Mouse (Mus musculus): ENCODE measurements around the gene Ctrb1. TPM values are rescaled to one million over a fixed set of nuclear protein-coding genes. Genes with fewer than 3 reads are reported as not detected.

The Ctrb1 gene
- polyA plus RNA-seq, 1 experiment, result 0.22 TPM

DNA sequence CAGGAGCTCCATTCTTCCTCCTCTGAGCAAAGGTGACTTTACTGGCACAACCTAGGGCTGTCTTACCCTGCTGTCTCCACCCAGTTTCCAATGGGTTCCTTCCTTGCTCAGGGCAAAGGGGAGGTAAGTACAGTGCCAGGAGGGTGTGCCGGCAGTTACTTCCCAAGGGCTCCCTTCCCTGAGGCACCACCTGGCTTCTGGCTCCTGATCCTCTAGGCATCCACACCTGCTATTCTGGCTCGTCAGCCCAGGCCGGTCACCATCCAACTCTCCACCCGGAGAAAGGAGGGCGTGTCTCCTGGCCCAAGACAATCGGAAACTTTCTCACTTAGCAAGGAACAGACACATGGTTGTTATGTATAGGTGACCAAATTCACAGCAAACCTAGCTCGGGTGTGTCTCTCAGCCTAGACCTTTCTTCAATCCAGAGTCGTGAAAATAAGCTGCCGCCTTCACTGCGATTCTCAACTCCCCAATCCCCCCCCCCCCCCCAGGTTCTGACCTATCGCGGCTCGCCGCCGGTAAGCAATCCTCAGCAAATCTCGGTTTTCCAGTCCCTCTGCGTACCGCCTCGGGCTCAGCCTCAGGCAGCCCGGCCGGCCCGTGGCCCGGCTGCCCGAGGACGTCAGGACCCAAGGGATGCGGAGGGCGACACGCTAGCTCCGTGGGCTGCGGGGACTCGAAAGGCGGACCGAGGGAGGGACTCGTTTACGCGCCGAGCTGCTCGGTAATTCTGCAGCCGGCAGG, 40.6 kb upstream of the Ctrb1 start:
- no peak for DNase-seq (ENCODE audit: low read depth)
- TF ChIP-seq CTCF (IDR thresholded peaks at IDR 0.05; ENCODE audit: borderline replicate concordance, extremely low read depth, insufficient read depth, insufficient read length) (no peak), POLR2A (IDR thresholded peaks at IDR 0.05; ENCODE audit: borderline replicate concordance, extremely low read depth, insufficient read depth, insufficient read length, poor library complexity, severe bottlenecking) (no peak)

DNA sequence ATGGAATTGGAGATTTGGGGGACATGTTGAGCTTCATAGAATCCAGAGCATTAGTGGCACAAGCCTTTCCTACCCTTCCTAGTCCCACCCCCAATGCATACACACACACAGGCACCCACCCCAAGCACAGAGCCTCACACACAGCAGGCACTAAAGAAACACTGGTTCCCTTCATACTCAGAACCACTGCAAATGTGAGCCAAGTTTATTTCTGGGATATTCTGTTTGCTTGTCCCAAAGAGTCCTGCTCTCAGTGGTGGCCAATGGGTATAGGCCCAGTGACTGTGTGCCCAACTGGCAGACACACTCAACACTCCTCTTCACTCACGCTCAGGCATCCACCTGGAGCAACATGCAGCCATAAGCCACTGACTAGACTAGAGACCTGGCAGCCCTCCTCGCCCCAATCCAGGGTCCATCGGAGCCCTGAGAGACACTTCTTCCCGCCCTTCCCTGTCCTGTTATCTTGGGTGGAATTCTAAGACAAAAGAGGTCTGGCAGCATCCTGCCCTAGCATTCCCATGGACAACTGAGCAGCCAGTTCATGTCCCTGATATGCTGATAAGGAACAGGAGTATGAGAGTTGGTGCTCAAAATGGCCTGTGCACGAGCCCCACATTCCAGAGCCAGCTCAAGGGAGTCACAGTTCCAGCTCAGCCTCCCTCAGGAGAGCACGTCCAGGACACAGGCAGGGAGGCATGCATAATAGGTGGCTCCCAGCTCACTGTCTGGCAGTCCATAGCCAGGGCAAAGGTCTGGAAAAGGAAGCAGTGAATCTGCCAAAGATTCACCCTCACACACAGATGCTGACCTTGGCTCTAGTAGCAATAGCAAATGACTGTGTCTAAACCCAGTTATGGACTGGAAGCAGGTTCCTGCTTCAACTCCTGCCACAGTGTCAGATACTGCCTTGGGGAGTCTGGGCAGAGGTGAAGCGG, 38.7 kb upstream of the Ctrb1 start:
- TF ChIP-seq CTCF (IDR thresholded peaks at IDR 0.05; ENCODE audit: borderline replicate concordance, extremely low read depth, insufficient read depth, insufficient read length) (no peak), POLR2A (IDR thresholded peaks at IDR 0.05; ENCODE audit: borderline replicate concordance, extremely low read depth, insufficient read depth, insufficient read length, poor library complexity, severe bottlenecking) (no peak)
- DNase-seq (ENCODE audit: low read depth), result no peak

DNA sequence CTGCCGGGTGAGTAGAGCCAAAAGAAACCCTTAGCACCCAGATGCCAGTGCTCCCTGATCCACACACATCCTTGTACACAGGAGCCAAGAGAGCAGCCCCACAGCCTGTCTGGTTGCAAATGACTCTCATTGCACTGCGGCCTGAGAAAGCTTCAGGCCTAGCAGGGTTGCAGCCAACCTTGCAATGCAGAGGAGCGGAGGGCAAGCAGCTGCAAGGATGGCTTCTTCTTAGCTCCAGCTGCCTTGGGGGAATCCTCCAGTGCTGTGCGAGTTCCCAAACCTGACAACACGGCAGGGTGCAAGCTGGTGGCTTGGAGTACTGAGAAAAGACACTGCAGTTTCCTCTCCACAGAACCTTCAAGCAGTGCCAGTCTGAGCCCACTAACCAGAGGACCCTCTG, 37.7 kb upstream of the Ctrb1 start:
- DNase-seq (ENCODE audit: low read depth), result no peak
- no peak for TF ChIP-seq CTCF (IDR thresholded peaks at IDR 0.05; ENCODE audit: borderline replicate concordance, extremely low read depth, insufficient read depth, insufficient read length)
- no peak for TF ChIP-seq POLR2A (IDR thresholded peaks at IDR 0.05; ENCODE audit: borderline replicate concordance, extremely low read depth, insufficient read depth, insufficient read length, poor library complexity, severe bottlenecking)

DNA sequence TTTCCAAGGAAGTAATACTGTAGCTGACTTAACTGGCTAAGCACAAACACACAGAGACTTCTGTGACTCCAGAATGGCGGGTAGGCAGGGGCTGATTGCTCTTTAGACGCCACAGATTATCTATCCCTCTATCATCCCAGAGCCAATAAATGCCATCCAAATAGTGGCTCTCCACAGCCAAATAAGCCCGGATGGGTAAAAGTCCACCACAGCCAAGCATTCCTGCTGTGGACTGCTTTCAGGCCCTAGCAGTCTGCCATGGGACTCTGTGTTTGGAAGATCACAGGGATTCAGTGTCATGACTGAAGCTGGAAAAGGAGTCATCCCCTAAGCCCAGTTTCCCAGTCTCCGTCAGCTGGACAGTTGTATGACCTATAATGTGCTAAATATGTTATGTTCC, 36.7 kb upstream of the Ctrb1 start:
- DNase-seq (ENCODE audit: low read depth), result no peak
- no peak for TF ChIP-seq POLR2A (IDR thresholded peaks at IDR 0.05; ENCODE audit: borderline replicate concordance, extremely low read depth, insufficient read depth, insufficient read length, poor library complexity, severe bottlenecking)
- no peak for TF ChIP-seq CTCF (IDR thresholded peaks at IDR 0.05; ENCODE audit: borderline replicate concordance, extremely low read depth, insufficient read depth, insufficient read length)

DNA sequence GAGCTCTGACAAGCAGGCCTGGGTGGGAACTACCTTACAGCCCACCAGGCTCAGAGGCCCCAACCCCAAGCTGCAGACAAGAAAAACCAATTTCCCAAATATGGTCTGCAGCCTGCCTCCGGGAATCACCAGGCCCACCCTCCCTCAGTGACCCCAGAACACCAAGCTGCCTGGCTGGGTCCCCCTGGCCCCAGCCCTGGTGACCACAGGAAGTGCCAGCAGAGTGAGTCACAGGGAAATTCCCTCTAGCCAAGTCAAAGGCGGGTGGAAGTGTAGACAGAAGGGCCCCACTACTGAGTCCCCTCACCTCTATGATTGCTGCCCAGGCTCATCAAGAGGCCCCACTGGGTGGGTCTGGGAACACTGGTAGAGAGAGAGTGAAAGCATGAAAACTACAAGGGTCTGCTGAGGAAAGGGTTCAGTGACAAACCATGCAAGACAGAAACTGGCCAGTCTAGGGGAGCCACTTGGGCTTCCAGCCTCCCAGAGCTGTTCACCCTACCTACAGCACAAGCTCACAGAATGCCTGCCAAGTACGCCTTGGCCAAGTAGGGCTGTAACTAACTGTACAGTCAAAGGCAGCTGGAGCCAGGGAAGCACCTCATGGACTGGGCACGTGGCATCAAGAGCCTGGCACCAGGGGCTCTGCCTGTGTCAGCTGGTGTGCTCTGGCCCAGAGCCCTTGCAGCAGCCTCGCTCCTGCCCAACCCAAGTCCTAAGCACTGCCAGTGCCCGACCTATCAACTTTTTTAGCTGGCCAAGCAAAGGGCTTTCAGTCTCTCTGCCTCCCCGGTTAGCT, 35.5 kb upstream of the Ctrb1 start:
- peak; percentile 77 for DNase-seq (ENCODE audit: low read depth)
- no peak for TF ChIP-seq CTCF (IDR thresholded peaks at IDR 0.05; ENCODE audit: borderline replicate concordance, extremely low read depth, insufficient read depth, insufficient read length)
- TF ChIP-seq POLR2A (IDR thresholded peaks at IDR 0.05; ENCODE audit: borderline replicate concordance, extremely low read depth, insufficient read depth, insufficient read length, poor library complexity, severe bottlenecking), result no peak

DNA sequence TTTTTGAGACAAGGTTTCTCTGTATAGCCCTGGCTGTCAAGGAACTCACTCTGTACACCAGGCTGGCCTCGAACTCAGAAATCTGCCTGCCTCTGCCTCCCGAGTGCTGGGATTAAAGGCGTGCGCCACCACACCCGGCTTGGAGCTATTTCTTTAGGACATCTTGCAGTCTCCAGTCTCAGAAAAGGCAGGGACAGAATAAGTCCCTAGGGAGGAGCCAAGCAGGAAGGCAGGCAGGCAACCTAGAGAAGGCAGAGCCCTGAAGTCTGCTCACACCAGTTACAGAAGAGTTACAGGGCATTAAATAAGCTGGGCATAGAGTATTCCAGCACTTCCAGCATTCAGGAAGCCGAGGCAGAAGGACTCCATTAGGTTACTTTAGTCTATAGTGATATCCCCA, 34.5 kb upstream of the Ctrb1 start:
- DNase-seq (ENCODE audit: low read depth), result no peak
- no peak for TF ChIP-seq POLR2A (IDR thresholded peaks at IDR 0.05; ENCODE audit: borderline replicate concordance, extremely low read depth, insufficient read depth, insufficient read length, poor library complexity, severe bottlenecking)

DNA sequence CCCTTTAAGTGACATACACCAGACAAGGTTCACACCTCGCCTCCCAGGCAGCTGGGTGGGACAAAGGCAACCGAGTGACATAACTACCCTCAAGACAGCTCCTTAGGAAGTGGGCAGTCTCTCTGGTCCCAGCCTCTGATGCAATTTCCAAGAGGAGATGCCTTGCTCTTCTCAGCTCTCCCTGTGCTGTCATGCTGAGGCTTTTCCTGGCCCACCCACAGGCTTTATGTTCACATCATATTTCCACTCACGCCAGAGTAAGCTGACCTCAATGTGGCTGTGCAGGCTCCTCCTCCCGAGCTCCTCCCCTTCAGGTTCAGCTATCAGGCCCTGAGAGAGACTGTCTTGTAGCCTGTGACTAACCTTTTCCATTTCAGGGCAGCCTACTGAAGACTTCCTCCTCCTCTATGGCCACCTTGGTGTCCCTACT, 29.3 kb upstream of the Ctrb1 start:
- no peak for DNase-seq (ENCODE audit: low read depth)
- no peak for TF ChIP-seq CTCF (IDR thresholded peaks at IDR 0.05; ENCODE audit: borderline replicate concordance, extremely low read depth, insufficient read depth, insufficient read length)
- no peak for TF ChIP-seq POLR2A (IDR thresholded peaks at IDR 0.05; ENCODE audit: borderline replicate concordance, extremely low read depth, insufficient read depth, insufficient read length, poor library complexity, severe bottlenecking)

DNA sequence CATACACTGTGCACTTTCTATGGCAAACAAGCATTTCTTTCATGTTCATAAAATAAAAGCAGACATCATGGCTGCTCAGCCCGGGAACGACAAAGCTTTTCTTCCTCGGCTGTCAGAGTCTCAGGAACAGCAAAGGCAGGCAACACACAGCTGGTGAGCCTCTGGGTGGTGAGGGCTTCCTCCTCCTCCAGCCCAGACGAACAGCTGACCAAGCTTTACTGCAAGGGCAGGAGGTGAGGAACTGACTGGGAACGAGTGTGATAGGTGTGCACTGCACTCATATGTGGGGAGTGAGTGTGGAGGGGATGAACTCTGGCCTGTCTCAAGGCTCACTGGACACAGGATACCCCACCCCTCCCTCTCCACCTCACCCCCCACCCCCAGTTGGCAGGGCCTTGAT, 28.1 kb upstream of the Ctrb1 start:
- TF ChIP-seq POLR2A (IDR thresholded peaks at IDR 0.05; ENCODE audit: borderline replicate concordance, extremely low read depth, insufficient read depth, insufficient read length, poor library complexity, severe bottlenecking) (no peak), CTCF (IDR thresholded peaks at IDR 0.05; ENCODE audit: borderline replicate concordance, extremely low read depth, insufficient read depth, insufficient read length) (no peak)
- DNase-seq (ENCODE audit: low read depth), result peak; percentile 28

DNA sequence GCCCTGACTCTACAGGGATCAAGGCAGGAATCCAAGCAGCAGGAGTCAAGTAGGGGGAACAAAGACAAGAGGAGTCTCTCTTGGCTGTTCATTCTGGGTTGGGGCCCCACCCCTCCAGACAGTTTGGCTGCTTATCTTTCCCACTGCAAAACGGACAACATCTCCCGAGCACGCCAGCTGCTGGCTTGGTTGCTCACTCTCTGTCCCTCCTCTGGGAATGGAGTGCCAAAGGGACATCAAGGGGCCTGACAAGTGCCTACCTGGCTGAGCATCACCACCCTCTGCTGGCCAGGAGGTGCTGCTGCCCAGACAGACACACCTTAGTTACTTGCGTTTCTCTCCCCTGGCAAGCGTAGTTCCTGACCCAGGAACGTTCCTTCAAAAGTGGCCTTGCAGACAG, 27.1 kb upstream of the Ctrb1 start:
- peak; percentile 70 for DNase-seq (ENCODE audit: low read depth)
- TF ChIP-seq CTCF (IDR thresholded peaks at IDR 0.05; ENCODE audit: borderline replicate concordance, extremely low read depth, insufficient read depth, insufficient read length), result peak; percentile 27; the same call in 1 of the 2 replicates
- TF ChIP-seq POLR2A (IDR thresholded peaks at IDR 0.05; ENCODE audit: borderline replicate concordance, extremely low read depth, insufficient read depth, insufficient read length, poor library complexity, severe bottlenecking), result no peak

DNA sequence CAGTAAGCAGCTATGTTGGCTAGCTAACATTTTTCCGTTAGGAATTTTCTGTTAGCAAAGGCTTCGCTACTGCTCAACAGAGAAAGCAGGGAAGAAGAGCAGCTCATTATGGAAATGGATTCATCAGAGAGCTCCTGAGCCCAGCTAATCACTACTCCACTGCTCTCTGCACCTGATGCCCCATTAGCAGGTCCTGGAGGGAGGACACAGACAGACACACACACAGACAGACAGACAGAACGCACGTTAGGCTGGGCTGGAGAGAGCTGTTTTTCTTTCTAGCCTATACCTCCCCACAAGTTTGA, 26.6 kb upstream of the Ctrb1 start:
- peak; percentile 80 for DNase-seq (ENCODE audit: low read depth)
- TF ChIP-seq CTCF (IDR thresholded peaks at IDR 0.05; ENCODE audit: borderline replicate concordance, extremely low read depth, insufficient read depth, insufficient read length), result no peak
- no peak for TF ChIP-seq POLR2A (IDR thresholded peaks at IDR 0.05; ENCODE audit: borderline replicate concordance, extremely low read depth, insufficient read depth, insufficient read length, poor library complexity, severe bottlenecking)

Measured in brain, embryonic 14.5 days (tissue).